Mouse (Mus musculus) cerebellum, adult 11 months (tissue): ENCODE measurements around the gene Nr4a3.
A peak's percentile ranks its signal among the peaks of the same experiment; 100 is the strongest.

Experiments used
- DNase-seq: peaks from one replicate; pipeline ENCODE4 v3.0.0; 2022

The Nr4a3 gene

DNA sequence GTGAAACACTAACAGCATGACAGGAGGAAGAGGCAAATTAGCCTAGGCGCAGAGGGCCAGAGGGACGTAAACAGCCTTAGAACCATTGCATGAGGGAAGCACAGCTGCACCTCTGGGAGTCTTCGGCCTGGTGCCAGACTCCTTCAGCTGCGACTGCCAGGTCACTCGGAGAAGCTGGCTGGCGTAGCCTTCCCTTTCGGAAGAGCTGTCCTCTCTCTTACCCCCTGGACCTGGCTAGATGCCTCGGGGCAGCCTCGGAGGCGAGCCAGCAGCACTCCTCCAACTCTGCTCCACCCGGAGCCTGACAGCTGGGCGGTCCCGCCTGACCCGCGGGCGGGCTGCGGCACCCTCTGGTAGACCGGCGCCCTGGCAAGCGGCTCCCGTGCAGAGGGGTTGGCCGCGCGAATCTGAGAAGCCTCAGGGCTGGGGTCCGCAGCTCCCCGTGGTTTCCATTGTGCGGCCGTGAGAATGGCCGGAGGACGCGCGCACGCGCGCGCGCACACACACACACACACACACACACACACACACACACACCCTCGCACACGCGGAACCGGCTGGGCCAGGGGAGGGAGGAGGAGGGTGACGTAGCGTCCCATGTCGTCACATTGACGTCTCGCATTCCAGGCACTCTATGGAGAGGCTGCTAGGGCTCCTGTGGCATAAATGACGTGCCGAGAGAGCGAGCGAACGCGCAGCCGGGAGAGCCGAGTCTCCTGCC, at the start of gene Nr4a3:
TSS of gene Nr4a3 (plus strand) at position 663 of the 721 bp plus-strand sequence.
- DNase-seq: peak; percentile 83

DNA sequence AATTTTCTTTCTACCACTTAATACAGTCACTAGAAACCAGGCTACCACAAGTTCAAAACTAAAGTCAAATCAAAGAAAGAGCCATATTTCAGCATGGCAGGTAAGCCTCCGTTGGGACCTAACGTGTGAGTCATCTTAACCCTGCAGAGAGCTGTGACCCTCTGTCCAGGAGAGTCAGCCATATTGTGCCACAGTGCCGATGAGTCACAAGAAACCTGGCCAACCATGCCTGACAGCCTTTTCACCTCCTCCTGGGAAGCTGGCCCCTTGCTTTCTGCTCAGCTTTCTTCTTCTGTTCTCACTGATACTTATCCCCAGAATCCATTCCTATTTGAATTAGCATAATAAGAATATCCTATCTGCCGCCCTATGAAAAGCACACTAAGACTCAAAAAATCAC, 42.0 kb upstream of the Nr4a3 start:
- peak; percentile 42 for DNase-seq

DNA sequence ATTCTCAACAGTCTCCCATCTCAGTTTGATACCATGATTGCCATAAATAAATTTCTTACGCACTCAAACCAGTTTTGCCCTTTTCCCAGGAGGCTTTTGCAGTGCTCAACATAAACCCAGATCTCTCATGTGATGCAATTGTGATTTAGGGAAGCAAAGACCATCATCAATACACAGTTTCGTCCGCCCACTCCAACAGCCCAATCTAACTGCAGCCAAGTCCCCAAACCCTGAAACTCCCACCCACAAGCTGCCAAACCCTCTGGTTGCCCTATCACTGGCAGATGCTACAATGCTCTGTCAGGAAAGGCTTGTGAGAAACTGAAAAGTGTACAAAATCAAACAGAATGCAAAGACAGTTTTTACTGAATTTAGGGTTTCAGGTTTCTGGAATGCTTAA, 41.5 kb upstream of the Nr4a3 start:
- DNase-seq: no peak

- no peak for DNase-seq
These were observed 38.6 kb upstream of the Nr4a3 start for GRCm38 (mm10) chr4:48006355-48006754.

- no peak for DNase-seq
These were observed 32.7 kb upstream of the Nr4a3 start for GRCm38 (mm10) chr4:48012209-48012608.

GRCm38 (mm10) chr4:48022966-48023365, 22.0 kb upstream of the Nr4a3 start:
- DNase-seq: no peak

- DNase-seq: no peak
These were observed 15.3 kb upstream of the Nr4a3 start for GRCm38 (mm10) chr4:48029652-48030051.

- DNase-seq: no peak
These were observed 10.7 kb upstream of the Nr4a3 start for GRCm38 (mm10) chr4:48034287-48034686.

- no peak for DNase-seq
These were observed 7.3 kb upstream of the Nr4a3 start for GRCm38 (mm10) chr4:48037646-48038045.

- DNase-seq: no peak
These were observed 6.1 kb upstream of the Nr4a3 start for GRCm38 (mm10) chr4:48038847-48039246.

DNA sequence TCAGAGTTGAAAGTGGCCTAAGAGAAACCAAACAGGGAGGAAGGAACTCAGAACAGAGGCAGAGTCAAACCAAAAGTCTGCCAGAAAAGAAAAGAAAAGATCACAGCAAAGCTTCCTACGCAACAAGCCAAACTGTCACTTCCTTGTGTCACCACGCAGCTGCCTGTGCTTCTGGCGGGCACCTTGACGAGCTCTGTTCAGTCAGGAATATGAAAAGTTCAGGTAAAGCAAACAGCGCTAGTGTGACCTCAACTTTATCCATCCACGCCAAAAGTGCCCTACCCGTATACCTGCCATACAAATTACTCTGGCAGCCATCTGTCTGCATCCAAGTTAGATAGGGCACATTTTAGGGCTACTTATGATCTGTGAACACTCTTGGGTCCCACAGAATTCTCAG, 5.2 kb upstream of the Nr4a3 start:
- DNase-seq: no peak

GRCm38 (mm10) chr4:48042466-48042785, 2.5 kb upstream of the Nr4a3 start:
- no peak for DNase-seq

GRCm38 (mm10) chr4:48042786-48043701, 1.9 kb upstream of the Nr4a3 start:
- peak; percentile 95 for DNase-seq

- DNase-seq: no peak
These were observed 837 bp upstream of the Nr4a3 start for GRCm38 (mm10) chr4:48044141-48044490.

- DNase-seq: no peak
These were observed 348 bp downstream of the Nr4a3 start for GRCm38 (mm10) chr4:48045281-48045720.

DNA sequence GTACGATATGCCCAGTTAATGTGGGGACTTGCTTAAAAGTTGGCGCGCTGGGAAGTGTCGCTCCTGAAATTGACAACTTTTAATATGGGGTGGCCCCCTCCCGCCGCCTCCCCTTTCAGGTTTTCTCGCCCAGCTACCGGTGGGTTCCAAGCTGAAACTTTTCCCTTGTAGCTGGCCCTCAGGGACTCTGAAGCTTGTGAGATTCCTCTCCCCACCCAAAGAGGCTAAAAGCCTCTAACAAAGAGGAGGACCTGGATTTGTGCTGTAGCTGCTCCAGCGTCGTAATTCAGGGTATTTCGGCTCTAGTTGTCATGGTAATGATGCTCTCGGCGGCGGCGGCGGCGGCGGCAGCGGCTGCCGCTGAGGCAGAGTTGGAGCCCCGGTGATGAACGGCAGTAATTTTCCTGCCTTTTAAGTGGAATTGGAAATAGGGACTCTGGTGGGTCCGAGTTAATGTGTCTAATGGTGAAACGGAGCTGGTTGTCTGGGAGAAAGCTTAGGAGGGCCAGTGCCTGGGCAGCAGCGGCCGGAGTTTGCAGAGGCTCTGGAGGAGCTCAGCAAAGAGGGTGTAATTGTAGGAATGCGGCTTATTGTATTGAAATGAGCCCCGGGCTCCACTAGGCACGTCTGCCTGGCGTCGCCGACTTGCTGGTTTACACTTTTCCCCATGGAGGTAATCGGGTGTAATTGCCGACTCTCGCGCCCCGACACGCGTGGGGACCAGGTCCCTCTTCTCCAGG, 938 bp downstream of the Nr4a3 start:
- DNase-seq: peak; percentile 28

DNA sequence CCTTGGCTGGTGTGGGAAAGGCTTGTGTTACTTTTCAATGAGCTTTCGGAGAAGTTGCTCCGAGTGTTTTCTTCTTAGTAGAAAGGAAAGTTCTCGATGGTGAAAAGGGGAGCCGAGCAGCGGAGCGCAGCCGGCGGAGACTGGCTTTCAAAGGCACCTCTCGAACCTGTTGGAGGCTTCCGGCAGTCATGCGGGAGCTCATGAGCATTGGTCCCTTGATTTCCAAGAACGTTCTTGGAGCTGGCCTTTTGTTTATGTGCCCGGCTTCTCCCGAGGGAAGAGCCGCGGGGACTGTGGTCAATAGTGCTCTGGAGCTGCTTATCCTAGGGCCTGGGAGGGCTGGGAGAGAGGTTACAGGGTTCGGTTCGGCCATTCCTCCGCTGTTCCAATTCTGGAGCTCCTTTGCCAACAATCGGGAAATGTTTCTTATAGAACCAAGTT, 1.5 kb downstream of the Nr4a3 start:
- no peak for DNase-seq

- DNase-seq: peak; percentile 27
These were observed 2.3 kb downstream of the Nr4a3 start for GRCm38 (mm10) chr4:48047136-48047765.

DNA sequence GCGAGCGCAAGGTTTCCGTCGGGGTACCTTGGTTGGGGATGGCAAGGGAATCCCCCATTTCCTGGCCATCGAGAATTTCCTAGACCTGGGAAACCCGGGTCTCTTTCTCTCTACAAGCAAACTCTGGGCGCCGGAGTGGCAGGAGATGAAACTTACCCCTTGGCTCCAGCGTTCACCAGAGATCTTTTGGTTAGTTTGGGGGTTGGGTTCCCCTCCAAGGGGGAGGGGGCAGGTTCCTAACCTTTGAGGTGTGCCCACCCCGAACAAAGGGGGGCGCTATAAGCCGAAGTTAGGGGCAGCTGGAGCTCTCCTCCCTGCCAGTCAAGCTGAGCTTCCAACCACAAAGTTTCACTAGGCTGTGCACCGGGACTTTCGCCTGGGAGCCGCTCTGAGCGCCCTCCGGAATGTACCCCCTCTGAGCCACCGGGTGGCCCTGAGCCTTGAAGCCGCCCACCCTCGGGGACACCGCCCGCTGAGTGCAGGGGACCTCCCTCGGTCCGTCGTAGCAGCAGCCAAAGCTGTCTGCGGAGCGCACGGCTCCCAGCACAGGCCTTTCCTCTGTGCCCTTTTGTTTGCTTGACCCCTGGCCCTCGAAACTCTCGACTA, 2.9 kb downstream of the Nr4a3 start:
- DNase-seq: peak; percentile 36

- peak; percentile 27 for DNase-seq
These were observed 3.7 kb downstream of the Nr4a3 start for GRCm38 (mm10) chr4:48048456-48049315.

DNA sequence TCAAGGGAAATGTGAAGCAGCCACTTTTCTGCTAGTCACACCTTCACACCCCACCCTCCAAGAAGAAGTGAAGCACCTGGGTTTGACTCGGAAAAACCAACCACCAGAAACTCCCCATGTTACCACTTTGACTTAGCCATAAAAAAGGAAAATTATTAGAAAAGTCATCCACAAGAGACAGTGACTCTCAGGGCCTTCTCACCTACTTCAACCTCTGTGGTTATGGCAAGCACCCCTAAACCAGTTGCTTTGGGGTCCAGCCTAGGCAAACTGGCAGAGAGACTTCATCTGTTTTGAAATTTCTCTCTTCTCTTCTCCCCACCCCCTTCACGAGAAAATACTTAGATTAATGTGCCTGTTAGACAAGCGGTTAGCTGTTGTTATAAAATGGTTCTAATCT, 5.1 kb downstream of the Nr4a3 start:
- no peak for DNase-seq

GRCm38 (mm10) chr4:48050442-48050841, 5.5 kb downstream of the Nr4a3 start:
- no peak for DNase-seq
